Mouse (Mus musculus): ENCODE results near the gene Fam181a. TPM values are rescaled to one million over a fixed set of nuclear protein-coding genes. Genes with fewer than 3 reads are reported as not detected.

Fam181a gene
- polyA plus RNA-seq (2012; rRNA removed) = not detected in 2 replicates

DNA sequence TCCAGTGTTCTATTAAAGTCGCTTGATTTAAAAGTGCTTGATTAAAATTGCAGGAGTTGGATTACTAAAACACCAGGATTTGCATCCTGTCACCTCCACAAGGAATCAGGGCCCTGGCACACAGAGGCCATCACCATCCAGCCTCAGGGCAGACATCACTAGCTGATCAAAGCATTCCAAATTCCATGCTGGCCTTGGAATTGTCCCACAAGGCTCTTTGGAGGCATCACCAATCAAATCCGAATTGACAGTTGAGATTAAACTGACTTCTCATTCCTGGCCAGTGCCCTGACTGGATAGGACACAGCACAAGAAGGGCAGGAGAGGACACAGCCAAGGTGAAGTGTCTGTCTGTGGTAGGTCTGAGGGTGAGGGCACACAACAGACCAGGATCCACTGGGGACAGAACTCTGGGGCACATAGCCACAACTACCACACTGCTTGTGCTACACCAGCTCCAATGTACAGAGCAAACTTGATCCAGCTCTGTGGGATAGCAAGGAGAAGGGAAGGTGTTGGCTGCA lies at the start of gene Fam181a:
Gene Fam181a, plus strand, starts transcription at position 232 of the 524 bp plus-strand sequence.
- WGBS = 72% methylated on average over 2 of the region's 2 CpGs

DNA sequence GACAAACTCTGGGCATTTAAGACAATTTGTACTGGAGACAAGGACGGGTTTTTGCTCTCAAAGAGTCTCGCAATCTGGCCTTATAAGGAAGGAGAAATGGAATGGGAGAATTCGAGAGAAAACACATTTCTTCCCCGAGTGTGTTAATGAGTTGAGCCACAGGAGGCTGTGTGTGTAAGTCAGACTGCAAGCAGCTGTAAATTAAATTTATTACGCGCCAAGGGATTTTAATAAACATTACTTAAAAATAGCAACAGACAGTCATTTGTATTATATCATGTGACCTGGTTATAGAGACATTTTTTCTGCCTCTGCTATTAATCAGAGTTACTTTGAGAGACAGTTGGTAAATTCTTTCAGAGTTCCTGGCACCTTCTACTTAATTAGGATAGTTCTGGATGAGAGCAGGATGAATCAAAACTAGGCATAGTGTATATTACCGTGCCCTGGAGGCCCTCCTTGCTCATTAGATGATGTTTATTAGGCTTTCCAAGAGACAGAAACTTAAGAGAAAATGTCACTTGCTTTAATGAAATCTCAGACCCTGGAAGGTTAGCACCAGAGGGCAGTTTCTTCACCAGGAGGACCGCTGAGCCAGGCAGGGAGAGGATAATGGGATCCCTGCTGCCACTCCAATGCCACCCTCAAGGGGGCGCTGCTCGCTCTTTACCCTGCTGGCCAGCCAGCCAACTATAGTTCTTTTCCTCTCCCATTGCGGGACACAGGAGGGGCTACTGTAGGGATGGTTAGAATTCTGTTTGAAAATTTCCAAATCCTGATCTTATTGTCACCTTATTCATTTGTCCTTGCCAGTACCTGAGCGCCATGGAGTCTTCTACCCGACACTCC lies 48.5 kb upstream of the Fam181a start:
- DNase-seq (ENCODE audit: low read depth, low spot score) = no peak
- 54% methylated on average over 13 of the region's 13 CpGs for WGBS

More for the DNA sequence above, at the start of gene Fam181a:
- DNase-seq (ENCODE audit: low read depth, low spot score) = no peak

DNA sequence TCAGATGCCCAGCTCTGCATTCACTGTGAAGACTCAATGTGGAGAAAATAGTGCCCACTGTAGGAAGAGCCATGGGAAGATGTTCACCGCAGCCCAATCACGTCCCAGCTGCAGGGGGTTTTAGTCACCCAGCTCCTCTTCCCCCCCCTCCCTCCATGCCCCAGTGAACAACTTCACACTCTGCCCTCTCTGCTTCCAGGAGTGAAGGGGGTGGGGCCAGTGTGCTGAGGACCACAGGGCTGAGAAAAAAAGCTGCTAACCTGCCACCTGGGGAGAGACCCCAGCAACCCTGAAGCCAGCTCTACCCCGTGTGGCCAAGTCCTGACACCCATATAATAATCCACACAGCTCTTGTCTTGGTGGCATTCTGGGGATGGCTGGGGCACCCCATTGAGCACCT lies 44.2 kb upstream of the Fam181a start:
- 42% methylated on average over 3 of the region's 3 CpGs for WGBS
- DNase-seq (ENCODE audit: low read depth, low spot score) = no peak

DNA sequence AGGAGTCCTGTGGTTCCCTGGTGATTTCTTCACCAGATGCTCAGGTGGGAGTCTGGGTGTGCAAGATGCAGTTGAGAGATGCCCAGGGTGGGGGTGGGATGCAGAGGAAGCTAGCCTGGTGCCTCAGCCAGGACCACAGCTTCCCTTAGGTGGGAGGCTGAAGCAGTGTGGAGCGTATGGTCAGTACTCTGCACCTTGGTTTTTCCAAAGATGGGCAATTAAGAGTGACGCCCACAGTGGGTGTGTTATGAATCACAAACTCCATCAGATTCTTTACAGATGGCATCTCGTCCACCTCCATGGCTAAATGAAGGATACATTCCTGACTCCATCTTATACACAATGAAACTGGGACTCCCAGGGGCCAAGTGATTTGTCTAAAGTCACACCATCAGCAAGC lies 38.6 kb upstream of the Fam181a start:
- WGBS = 83% methylated on average over 3 of the region's 3 CpGs
- no peak for DNase-seq (ENCODE audit: low read depth, low spot score)

DNA sequence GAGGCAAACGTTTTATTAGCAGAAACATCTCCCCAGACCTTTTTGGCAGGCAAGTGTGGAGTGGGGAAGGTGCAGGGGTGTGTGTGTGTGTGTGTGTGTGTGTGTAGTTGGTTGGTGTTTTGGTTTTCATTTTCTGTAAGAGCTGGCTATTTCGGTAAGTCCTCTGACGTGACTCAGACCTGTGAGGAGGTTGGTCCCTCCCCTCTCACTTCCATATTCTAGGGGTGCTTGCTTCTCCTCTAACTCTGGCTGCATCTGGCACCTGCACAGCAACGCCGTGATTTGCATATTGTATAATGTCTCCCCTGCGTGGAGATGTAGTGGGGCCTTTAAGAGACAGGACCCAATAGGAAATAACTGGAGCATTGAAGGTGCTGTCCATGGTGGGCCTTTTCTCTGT lies 37.7 kb upstream of the Fam181a start:
- DNase-seq (ENCODE audit: low read depth, low spot score) = no peak
- 56% methylated on average over 6 of the region's 6 CpGs for WGBS

DNA sequence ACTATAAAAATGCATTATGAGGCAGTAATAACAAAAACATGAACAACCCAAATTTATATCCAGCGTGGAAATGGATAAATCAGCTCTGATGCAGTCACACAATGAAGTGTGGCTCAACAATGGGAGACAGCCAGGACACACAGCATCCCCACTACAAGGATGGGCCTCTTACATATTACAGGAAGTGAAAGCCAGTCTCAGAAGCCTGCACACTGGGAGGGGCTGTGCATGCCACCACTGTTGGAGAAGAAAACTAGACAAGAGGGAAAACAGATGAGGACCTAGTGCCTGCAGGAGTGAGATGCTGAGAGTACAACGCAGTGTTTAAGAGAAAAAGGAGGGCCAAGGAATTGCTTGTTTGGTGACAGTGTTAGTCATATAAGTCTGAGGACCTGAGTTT lies 37.0 kb upstream of the Fam181a start:
- WGBS = 80% methylated on average over 2 of the region's 2 CpGs
- no peak for DNase-seq (ENCODE audit: low read depth, low spot score)

DNA sequence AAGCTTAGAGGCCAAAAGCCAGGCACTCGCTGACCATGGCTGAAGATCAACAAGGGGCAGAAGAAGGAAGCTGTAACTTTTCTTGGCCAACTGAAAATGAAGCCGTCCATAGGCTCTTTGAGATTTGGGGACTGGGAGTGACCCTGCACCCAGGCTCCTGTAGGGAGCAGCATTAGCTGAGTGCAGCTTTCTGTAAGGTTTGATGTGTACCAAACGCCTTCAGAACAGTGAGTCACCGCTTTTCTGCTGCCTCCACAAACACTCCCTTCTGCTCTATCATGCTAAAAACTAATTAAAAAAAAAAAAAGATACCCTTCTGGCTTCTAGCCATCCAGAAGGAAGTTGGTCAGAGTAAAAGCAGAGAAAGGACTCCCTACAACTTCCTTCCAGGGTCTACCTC lies 34.4 kb upstream of the Fam181a start:
- no peak for DNase-seq (ENCODE audit: low read depth, low spot score)
- WGBS = 34% methylated on average over 4 of the region's 4 CpGs

DNA sequence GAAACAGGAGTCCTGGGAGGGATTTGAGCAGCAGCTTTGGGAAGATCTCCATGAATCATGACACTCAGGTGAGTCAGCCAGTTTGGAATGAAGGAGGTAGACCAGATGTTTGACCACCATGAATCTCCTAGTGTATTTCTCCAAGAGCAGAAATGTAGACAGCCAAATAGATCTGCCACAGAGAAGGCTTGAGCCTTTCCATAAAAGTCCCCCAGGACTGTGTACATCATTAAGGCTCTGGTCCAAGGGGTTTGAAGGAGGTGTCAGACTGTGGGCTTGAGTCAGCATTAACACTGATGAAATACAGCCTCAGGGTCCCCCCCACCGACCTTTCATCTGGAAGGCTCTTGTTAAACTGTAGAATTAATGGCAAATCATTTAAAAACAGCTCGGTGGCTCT lies 29.3 kb upstream of the Fam181a start:
- no peak for DNase-seq (ENCODE audit: low read depth, low spot score)
- WGBS = 45% methylated on average over 2 of the region's 2 CpGs

DNA sequence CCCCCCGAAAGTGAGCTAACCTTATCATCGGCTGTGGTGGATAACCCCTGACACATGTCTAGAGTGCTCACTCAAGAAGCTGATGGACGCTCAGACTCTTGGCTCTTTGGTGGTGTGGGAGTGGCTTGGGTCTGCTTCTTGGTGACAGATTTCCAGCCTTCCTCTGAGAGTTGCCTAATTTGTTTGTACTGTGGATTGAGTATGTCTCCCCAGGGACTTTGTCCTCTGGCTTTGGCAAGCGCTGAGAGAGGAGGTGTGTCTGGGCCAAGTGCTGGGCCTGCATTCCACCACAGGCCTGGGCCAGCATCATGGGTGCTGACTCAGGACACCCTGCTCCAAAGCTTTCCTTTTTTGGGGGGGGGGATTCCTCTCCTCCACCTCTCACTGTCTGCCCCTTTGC lies 28.9 kb upstream of the Fam181a start:
- WGBS = 27% methylated on average over 4 of the region's 4 CpGs
- peak; percentile 21 for DNase-seq (ENCODE audit: low read depth, low spot score)

DNA sequence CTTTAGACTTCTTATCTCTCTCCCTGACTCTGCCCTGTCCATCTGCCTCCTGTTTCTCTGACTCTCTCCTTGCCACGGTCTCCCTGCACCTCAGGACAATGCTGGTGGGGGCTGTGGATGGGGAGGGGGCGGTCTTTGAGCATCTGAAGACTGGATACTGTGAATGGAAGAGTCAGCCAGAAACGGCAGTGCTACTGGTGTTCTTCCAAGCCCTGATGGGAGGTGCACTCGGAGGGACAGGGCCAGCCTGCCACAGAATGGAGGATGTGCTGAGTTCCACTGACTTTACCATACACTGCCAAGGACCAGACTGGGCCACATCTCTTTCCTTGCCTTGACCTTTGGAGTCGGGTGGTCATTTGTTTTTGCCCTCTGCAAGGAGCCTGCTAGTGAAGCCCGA lies 27.8 kb upstream of the Fam181a start:
- WGBS = 68% methylated on average over 6 of the region's 6 CpGs
- no peak for DNase-seq (ENCODE audit: low read depth, low spot score)

DNA sequence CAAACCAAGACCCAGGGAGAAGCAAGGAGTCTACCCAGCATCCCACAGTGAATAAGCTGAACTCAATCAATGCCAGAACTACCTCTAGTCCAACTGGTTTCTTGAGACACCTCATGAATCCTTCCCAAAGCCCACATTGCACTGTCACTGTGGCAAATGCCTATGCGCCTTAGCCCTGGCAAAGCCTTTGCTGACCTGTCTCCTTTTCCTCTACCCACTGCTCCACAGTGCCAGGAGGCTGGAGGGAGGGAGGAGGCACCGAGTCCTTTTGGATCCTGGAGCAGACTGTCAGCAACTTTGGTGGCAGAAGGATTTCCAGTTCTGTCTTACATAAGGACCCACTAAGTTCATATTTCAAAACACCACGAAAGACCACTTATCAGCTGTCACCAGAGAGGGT lies 27.4 kb upstream of the Fam181a start:
- WGBS = 90% methylated on average over 3 of the region's 3 CpGs
- no peak for DNase-seq (ENCODE audit: low read depth, low spot score)

DNA sequence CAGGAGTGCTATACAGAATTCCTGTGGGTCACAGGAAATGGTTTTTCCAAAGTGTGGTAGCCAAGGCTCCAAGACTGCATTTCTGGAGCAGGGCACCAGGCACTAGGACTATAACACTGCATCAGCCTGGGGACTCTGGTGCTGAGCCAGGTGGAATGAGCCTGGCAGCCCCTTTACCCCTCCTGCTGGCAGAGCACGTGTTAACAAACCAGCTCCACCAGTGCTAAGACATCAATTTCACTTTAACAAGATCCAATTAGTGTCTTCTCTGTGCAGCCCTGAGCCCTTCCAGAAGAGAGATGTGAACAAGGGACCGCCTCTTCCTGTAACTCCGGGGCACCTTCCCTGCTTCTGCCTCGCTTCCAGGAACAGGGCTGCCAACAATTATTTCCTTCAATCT lies 23.5 kb upstream of the Fam181a start:
- 60% methylated on average over 4 of the region's 4 CpGs for WGBS
- DNase-seq (ENCODE audit: low read depth, low spot score) = no peak

DNA sequence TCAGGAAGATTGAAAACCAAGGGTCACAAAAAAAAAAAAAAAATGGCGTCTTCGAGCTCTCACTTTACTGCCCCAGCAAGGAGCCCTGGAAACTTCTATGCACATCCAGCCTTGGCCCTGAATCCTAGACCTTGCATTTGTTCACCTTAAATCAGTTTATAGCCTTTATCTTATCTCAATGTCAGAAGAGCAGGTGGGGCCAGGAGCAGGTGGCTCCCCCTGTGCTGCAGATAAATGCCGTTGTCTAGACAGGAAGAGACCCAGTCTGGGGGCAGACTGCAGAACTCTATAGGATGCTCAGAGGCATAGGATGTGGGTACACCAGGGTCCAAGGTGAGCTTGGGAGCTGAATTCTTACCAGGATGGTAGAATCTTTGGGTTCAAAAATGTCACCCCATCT lies 18.4 kb upstream of the Fam181a start:
- WGBS = 44% methylated on average over 3 of the region's 3 CpGs
- no peak for DNase-seq (ENCODE audit: low read depth, low spot score)

DNA sequence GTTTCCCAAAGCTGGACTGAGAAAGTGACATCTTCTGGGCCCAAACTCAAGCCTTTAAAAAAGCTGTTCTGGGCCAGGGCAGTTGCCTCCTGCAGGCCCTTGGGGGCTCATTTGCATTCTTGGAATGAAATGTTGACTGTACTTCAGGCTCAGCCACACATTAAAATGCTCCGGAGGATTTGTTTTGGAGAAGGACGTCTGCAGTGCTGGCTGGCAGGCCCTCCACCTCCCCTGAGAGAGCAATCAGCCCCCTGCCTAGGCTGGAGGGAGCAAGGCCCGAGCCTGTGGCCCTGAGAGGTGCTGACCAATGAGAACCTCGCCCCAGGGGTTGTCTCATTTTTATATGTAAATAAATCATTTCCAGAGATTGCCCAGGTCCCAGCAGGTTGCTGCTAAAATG lies 14.5 kb upstream of the Fam181a start:
- DNase-seq (ENCODE audit: low read depth, low spot score) = no peak
- WGBS = 17% methylated on average over 4 of the region's 4 CpGs

DNA sequence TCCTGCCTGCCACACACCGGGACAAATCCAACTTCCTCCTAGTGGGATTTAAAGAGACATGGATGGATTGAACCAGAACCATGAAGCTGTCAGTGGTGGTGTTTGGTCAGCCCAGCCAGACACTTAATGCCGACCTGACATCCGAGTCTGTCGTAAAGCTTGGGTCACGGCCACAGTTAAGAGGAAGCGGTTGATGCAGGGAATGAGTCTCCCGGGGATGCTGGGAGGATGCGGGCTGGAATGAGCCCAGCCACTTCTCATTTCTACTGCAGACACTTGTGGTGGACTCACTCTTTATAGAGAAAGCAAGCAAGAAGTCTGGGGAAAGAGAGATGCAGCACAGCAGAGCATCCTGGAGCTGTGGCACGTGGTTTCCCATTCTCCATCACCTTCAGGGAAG lies 10.3 kb upstream of the Fam181a start:
- DNase-seq (ENCODE audit: low read depth, low spot score) = no peak
- 32% methylated on average over 9 of the region's 9 CpGs for WGBS

DNA sequence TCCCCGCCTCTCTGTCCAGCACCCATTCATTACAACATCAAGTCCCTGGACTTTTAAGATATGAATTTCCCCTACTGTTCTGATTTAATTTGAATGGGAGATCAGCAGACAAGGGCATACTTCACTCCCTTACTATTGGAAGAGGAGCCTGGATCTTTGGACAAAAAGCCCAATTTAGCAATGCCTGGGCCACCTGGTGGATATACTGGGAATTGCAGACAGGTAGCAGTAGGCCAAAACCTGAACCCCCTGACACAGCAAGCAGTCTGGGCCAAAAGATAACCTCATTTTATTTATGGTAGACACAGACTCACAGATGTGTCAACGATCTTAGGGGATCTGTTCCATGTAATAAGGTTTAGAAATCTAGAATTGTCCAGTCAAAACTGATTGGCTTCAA lies 9.1 kb upstream of the Fam181a start:
- WGBS = 39% methylated on average over 2 of the region's 2 CpGs
- DNase-seq (ENCODE audit: low read depth, low spot score) = no peak

DNA sequence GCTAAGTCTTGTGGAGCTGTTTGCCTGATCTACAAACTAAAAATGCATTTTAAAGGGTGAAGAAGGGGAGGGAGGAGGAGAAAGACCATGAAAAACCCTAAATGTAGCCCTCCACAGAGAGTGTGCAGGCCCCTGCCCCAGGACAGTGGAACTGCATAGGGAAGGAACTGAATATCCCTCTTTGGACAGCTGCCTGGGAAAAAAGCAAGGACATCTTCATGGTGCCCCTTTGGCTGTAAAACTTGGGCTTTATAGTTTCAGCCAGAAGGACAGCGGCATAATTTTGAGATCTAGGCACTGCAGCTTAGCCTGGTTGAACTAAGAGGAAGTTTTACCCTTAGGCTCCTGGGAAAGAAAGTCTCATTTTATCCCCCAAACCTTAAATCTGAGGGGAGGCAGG lies 7.8 kb upstream of the Fam181a start:
- WGBS = 73% methylated on average over 1 of the region's 1 CpGs
- no peak for DNase-seq (ENCODE audit: low read depth, low spot score)

DNA sequence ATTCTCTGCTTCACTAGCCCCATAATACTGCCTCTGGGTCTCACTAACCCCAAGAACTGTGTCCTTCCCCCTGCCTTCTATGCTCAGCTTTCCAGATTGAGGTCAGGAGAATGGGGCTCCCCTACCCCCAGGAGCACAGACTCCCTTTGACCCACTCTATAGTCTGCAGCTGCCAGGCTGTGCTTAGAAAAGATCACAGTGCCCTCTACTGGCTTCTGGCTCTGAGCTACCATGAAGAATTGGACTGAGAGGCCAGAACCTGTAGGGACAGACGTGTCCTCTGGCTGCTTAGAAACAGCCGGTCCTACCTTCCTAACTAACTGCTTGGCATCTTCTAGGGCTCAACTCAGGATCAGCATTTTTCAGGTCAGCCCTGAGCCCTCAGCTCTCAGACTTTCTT lies 4.6 kb upstream of the Fam181a start:
- WGBS = 36% methylated on average over 2 of the region's 2 CpGs
- no peak for DNase-seq (ENCODE audit: low read depth, low spot score)

DNA sequence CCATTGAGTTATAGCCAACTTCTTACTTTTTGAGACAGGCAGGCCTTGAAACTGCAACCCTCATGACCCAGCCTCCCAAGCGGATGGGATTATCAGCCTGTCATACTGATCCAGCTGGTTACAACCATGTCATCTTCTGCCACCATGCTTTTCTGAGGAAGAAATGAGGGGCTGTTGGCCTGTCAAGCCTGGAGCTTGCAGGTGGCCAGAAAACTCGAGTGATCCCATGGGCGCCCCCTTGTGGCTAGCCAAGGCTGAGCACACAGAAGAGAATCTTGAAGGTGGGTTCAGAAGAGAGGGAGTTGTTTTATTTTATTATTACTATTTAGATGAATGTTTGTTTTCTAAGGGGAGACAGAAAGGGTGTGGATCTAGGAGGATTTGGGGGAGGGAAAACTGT lies 4.1 kb upstream of the Fam181a start:
- DNase-seq (ENCODE audit: low read depth, low spot score) = no peak
- WGBS = 22% methylated on average over 3 of the region's 3 CpGs

DNA sequence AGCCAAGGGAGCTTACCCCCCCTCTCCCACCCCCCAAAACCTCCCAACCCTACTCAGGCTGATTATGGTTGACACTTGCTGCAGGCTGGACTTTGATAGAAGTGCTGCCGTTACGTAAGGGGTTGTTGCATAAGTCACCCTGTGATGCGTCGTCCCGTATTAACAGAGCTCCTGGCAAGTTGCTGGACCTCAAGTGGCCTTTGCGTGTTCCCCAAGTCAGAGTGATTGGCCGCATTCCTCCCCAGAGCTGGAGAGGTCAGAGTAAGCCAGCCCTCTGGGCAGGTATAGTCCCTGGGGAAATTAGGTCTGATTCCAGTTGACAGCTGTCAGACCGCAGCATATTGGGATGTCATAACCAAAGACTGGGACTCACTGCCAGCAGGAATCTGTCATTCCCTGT lies 1.1 kb downstream of the Fam181a start:
- DNase-seq (ENCODE audit: low read depth, low spot score) = no peak
- WGBS = 67% methylated on average over 8 of the region's 8 CpGs

DNA sequence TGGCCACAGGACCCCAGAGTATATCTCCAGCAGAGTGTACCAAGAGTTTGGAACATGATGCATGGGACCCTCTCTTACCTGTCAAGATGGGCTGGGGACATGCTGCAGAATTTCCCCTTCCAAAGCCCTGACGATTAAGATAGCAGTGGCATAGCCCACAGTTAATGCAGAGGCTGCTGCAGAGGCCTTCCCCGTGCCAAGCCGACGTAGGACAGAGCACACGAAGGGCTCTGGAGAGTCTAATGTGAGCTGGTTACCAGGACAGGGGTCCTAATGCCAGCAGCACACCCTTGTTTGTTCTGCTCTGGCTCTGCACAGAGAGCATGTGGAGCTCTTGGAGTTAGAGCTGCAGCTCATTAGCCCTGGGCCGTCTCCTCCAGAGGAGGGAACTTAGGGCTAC lies 2.5 kb downstream of the Fam181a start:
- WGBS = 78% methylated on average over 6 of the region's 6 CpGs
- DNase-seq (ENCODE audit: low read depth, low spot score) = no peak

All from large intestine, adult 2 months (tissue).